Mouse (Mus musculus) retina, postnatal 1 day (tissue): ENCODE data around the gene Rab12.

Source experiments
- DNase-seq: peaks from one replicate; pipeline ENCODE4 v3.0.0-alpha.2; 2012

Gene Rab12

DNA sequence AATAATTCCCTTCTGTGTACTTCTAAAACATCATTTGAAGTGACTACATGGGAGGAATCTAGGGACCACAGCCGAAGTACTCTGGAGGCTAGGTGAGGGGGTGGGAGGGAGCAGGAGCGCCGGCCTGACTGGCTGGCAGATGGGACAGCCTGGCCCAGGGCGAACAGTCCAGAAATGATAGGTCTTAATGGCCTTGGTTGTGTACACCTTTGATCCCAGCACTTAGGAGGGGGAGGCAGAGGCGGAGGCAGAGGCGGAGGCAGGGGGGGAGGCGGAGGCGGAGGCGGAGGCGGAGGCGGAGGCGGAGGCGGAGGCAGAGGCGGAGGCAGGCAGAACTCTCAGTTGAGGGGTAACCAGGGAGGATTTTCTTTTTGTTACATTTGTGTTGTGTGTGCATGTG lies 20.9 kb downstream of the Rab12 start:
- DNase-seq = no peak

DNA sequence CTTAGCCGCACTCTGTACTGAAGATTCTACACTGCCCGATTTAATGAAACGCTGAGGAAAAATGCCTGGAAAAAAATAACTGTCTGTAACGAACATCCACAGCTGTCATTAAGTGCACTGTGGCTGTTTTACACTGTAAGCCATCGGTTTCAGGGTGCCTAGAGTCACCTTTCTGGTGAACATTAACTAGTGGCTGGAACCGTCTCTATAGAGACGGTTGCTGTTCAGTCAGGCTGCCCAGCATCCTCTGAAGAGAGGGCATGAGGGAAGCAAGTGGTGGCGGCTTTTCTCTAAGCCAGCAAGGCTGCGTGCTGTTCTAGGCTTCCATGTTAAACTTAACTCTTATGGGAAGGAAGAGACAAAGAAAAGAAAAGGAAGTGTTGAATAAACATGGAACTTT lies 22.9 kb downstream of the Rab12 start:
- DNase-seq = no peak

DNA sequence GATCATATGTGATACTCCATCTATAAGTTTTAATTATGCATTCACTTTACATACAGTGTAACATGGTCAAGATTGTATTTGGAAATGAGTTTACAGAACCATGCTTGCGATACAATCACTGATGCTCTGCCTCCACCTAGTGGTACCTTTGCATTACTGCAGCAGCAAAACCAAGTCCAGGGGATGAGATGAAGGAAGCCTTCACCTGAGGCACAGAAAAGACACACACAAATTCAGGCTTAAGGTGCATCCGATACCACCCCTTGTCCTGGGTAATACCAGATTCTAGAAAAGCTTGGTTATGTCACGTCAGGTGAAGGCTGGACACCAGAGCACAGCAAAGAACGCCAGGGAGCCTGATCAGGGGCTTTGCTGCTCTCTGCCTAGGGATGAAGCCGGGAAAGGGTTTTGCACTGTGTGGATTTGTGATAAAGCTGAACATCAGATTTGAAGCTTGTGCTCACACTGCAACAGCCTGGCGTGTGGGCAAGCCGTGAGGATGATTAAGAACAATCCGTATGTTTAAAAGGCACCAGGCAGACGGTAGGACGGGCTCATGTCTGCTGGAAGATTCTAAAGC lies 29.4 kb downstream of the Rab12 start:
- DNase-seq = peak; percentile 79

DNA sequence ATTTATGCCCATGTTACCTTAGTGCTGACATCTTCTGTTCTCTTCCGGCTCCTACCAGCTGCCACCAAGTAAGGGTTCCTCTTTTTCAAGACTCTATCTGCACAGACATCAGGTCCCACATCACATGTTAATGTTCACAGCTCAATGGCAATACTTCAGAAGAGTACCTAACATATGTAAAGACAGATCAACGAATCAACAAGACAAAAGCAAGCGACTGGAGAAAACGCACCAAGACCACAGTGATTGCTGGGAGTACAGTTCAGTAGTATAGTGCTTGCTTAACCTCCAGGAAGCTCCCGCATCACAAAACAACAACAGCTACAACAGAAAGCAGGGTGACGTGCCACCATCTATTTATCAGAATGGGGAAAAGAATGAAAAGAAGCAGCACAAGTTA lies 33.0 kb downstream of the Rab12 start:
- DNase-seq = no peak

DNA sequence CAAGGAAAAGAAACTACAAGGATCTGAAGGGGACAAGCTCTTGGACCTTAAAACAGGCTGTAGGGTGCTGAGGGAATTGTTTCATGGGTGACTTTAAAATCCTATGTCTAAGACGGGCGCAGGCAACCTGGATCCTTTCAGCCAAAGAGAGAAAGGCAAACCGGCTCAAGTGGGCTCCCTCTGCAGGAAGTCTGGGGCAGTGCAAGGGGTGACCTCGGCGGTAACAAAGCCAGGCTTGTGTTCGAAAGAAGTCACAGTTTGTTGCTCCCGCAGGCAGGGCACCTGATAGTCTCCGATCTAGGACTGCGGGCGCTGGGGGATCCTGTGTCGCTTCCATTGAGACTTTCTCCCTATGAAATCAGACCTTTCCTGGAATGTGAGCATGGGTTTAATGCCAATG lies 33.8 kb downstream of the Rab12 start:
- peak; percentile 80 for DNase-seq

DNA sequence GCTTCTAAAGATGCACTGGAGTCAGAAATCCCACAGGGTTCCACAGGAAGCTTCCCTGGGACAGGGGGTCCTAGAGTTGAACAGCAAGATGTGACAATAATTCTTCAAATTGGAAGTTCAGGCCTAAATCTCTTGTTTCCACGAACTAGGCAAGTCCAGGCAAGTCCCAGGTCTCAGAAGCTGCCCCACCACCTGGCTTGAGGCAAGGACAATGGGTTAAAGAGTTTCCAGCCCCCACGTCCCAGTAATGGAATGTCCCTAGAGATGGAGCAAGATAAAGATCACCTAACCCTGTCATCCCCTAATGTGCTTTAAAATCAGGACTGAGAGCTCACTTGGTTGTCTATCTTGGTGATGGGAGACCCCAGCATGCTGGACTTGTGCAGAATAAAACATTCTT lies 34.6 kb downstream of the Rab12 start:
- no peak for DNase-seq

DNA sequence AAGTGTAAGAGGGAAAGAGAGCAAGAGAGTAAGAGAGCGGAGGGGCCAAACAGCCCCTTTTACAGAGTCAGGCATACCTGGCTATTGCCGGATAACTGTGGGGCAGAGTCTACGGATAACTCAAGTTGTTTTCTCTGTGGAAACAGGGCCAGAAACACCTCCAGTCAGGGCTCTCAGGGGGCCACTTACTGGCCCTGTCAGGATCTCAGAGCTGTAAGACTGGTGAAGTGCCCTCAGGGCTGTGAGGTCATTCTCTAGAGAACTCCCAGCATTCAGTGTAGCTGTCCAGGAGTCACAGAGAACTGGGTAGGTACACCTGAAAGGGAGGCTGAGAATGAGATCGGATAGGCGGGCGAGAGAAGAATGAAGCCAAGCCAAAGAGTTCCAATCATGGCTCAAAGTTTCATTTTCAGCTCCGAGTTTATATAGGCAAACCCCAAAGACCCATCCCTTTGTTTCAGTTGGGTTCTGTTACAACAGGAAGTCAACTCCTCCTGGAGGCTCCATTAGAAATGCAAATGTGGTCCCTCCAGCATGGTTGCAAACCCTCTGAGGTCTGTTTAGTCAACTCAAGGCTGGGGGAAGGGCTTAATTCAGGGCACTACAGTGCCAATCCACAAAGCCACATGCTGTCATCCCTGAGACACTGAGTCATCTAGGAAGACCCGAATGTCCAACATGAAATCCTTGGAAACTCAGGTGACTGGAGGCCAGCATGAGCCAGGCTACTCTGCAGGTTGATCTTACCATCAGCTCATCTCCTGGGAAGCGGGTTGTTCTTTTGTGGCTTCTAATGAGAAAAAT lies 35.7 kb downstream of the Rab12 start:
- DNase-seq = no peak

DNA sequence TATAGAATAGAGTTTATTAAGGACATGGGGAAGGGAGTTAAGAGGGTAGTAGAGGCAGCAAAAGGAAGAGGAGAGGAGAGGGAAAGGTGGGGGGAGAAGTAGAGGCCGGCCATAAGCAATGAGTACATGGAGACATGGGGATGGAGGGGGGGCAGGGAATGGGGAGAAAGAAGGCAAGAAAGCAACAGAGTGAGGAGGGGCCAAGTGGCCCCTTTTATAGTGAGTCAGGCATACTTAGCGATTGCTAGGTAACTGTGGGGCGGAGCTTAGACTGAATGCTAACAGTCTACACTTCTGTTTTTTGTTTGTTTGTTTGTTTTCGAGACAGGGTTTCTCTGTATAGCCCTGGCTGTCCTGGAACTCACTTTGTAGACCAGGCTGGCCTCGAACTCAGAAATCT lies 38.2 kb downstream of the Rab12 start:
- DNase-seq = no peak

DNA sequence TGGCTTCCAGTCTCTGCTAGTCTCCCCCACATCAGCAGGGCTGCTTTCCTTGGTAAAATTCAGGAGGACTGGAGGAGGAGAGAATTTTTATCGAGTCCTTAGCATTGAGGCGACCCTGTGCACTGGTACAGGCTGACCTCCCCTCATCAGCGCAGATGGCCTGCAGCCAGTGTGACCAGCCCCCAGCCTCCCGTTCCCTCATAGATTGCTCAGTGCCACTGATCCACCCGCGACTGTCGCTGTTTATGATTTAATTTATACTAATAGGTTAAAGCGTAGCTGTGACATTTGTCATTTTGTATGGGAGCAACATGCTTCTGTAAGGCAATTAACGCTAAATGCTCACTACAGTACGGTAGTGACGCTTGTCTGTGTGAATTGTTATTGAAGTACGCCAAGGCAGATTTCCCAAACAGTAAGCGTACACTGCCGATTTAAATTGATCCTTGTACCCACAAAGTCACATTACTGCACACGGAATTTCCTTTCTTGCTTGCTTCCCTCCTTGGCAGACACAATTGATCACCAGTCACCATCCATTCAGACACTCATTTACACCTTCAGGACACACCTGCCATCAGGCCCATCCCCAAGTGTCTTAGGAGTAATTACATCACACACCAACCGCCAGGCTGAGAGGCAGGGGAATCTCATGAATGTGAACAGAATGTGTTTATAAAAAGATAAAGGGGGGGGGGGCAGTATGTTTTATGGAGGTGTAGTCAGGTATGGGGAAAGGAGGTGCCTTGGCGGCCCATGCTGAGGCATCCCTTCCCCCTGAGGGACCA lies 38.8 kb downstream of the Rab12 start:
- DNase-seq = no peak

DNA sequence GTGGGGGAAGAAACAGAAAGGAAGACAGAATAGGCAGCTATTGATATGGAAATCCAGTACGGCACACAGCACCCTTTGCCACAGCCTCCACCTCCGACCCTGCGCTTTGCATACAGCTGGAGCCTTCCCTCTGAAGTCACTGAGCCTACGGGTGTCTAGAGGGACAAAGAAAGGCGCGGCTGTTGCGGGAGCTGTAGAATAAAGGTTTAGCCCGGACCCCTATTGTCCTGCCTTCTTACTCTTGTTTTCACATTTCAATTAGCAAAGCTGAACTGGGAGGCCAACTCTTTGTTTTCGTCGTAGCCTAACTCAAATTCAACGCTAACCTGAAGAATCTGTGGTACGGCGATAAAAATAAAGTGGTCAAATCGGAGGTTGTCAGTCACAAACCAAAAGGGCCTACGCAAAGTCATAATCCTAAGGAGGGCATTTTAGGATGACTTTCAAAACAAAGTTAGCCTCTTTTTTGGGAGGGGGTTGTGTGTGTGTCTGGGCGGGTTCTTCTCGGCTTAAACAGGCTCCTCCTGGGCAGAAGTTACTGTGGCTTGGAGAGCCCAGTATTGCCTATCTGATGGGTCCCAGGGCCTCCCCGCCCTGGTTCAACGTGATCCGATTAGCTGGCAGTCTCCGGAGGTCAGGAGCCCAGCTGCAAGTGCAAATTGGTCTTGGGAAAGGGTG lies 39.6 kb downstream of the Rab12 start:
- DNase-seq = peak; percentile 85

DNA sequence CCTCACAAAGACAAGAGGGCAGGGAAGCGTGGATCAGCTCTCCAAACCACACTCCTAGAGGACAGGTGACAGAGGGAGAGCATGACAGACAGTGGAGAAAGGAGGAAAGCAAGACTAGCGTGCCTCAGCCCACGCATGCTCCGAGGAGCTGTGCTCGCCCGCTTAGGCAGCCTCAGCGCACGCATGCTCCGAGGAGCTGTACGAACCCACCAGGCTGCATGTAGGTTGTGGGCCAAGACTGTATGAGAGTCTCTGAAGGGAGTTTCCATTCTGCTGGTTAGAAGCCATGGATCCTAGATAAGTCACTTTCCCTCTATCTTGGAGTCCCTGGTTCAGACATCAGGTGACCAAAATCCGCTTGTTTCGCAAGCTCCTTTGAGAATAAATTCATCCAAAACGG lies 40.2 kb downstream of the Rab12 start:
- DNase-seq = peak; percentile 60

DNA sequence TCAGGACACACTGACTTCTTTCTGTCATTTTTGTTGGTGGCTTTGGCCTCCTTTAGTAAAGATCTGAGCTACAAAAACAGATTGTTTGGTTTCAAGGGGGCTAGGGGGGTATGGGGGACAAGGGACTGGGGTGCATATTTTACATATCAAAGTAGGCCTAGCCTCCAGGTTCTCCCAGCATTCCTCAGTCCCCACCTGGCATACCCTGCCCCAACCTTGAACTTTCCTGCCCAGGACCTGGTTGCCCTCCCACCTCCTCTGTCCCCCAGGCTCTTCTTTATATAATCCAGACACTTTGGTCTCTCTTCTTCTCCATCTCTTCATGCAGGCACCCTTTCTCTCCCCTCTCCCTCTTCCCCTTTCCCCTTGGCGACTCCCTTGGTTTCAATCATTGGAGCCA lies 46.3 kb downstream of the Rab12 start:
- DNase-seq = no peak

DNA sequence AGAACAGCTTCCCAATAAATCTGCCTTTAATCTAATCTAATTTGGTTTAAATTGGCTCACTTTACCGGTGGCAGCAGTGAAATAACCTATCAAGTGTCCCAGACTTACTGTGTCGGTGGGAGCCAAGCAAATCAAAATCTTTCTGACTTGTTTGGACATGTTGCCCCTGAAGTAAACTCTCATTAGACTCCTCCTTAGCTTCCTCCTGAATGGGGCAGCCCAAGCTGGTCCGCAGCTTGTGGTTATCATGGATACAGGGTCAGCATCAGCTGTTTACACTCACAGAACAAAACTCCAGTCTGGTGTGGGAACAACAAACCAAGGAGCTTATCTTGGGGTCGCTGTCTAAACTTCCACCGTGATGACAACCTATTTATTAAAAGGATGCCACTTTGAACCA lies 47.8 kb downstream of the Rab12 start:
- no peak for DNase-seq

DNA sequence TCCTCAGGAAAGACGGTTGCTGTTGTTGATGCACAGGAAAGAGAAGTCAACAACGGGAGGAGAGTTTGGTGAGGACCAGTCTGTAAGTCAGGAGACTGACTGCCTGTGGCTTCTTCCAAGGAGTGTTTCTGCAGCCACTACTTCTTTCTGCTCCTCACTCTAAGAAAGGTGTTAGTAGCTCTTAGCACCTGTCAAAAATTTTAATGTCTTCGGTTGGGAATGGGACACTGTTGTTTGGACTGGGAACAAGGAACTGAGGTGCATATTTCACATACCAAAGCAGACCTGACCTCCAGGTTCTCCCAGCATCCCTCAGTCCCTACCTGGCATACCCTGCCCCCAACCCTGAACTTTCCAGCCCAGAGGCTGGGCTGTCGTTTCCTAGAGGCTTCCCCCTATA lies 48.3 kb downstream of the Rab12 start:
- DNase-seq = no peak

DNA sequence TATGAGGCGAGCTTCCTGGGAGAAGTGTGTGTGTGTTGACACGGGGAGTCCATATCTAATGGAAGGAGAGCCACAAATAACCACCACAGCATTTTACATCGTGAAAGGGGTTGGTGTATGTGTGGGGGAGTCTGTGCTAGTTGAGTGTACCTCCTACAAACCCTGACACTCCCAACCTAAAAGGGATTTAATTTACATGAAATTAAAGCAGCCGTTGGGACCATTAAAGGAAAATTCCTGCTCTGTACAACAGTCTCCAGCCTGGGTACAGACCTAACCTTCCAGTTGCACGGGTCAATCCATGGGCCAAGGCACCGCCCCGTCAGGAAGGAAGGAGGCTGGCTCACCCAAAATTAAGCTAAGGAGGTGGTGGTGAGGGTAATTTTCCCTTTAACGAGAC lies 49.5 kb downstream of the Rab12 start:
- no peak for DNase-seq

DNA sequence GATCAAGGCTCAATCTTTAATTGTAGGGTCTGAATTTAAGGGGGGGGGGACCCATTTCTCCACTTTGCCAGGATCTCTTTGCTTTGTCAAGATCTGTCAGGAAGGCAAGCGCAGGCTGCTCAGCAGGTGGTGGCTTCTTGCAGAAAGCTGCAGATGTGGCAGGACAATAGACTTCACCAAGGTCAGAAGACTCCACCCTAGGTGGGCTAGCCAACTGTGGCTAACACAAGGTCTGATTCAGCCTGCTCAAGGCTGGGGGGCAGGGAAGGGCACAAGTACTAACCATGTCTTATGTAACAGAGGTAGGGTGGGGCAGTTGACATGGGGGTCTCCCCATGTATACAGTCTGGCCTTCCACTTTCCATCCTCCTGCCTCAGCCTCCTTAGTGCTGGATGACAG lies 62.3 kb downstream of the Rab12 start:
- no peak for DNase-seq

DNA sequence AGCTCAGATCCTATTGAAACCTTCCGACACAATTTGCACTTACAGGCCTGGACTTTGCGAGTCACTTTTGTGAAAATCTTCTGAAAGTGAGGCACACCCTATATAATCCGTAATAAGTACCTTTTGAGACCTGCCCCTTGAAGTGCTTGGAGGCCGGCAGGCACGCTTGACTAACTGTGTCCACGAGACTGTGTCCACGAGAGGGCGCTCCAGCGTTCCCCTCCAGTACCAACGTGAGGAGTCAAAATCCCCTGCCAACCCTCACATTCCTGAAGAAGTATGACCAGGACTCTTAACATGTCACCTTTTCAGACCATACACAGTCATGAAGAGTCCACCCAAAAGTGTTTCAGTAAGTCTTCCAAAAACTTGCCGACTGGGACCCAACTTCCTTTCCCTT lies 68.4 kb downstream of the Rab12 start:
- peak; percentile 90 for DNase-seq

DNA sequence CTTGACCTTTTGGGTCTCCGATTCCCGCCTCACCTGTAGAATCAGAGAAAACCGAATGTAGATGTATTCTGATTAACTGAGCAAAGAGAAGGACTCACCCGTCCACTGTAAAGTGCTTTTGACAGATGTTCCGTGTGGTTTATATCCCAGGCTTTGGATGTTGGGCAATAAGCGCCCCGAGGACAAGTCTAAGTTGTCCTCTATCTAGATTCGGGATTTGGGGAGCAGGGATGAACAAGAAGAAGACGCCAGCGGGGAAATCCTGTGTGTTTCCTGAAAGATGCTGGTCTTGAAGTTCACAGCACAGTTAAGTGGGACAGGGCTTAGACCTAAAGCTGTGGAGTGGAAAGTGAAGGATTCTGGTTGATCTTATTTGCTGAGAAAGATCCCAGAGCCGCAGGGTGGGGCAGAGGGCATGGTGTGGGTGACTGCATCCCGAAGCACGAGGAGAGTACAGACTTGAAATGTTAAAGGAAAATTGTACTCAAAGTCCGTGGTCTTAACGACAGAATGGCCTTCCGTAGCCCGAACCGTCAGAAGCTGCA lies 68.9 kb downstream of the Rab12 start:
- DNase-seq = peak; percentile 46

DNA sequence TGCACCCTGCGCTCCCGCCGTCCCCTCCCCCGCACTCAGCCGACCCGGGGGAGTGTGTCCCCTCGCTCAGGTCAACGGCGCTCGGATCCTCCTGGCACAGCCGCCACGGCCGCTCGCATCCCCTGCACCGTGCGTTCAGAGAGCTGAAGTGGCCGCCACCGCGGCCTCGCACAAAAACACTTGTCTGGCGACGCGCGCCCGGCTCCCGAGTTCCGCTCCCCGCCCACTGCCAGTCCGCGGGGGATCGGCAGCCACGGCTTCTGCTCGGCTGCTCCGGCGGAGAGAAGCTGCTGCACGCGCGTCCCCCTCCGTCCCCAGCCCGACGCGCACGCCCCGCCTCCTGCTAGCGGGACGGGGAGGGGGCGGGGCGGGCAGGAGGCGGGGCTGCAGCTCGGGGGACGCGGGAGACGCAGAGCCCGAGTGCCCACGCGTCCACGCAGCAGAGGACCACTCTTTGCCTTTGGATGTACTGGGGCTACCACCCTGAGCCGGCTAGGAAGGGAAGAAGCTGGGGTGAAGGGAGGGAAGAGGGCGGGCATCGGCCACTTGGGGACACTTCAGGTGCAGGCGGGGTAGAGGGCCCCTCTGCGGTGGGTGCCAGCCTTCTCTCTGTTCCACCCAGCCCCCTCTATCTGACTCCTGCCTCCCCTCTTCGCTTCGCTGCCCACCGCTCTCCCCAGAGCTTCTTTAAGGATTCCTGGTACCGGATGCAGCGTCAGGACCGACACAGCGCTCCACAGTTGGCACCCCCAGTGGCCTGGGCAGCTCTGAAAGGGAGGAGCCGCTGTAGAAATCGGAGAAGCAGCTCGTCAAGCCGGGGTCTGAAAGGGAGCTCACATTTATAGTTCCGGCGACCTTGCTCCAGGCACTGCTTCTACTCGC lies 69.8 kb downstream of the Rab12 start, which contains the start of gene Mtcl1:
Gene Mtcl1, minus strand, starts transcription at position 291 of the 882 bp plus-strand sequence.
- DNase-seq = peak; percentile 95

DNA sequence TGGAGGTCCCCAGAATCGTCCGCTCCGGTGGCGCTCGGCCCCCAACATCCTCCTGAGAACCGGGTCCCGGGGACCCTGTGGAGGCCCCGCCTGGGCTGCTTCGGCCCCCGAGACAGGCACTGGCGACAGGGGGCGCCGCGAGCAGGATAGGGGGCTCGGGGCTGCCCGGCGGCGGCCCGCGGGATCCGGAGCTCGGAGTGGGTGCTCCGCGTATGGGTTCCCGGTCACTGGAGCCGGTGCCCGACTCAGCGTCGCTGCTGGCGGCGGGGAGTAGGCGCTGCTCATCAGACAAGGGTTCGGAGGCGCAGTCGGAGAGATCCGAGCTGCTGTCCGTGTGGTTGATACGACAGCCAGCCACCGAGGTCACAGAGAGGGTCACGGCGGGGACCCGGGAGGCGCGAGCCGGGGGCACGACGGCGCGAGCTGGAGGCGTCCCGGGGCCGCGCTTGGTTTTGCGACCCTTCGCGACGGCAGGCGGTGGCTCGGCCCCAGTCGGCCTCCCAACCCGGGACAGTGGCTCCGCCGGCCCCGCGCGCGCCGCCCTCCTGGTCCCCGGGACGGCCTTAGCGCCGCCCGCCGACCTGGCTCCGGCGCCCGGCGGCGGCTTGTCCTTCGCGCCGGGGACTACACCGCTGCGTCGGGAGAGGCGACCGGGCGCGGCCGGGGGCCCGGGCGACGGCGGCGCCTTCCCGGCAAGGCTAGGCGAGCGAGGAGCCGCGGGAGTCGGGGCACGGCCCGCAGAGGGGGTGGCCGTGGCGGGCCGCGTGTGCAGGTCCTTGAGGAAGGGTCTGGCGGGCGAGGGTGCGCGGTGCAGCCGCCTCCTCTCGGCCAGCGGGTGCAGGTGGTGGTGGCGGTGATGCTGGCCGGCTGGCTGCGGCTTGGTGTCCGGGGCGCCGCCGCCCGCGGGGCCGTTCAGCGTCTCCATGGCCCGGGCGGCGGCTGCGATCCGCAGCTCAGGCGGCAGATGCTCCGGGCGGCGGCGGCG lies 70.8 kb downstream of the Rab12 start:
- peak; percentile 67 for DNase-seq

DNA sequence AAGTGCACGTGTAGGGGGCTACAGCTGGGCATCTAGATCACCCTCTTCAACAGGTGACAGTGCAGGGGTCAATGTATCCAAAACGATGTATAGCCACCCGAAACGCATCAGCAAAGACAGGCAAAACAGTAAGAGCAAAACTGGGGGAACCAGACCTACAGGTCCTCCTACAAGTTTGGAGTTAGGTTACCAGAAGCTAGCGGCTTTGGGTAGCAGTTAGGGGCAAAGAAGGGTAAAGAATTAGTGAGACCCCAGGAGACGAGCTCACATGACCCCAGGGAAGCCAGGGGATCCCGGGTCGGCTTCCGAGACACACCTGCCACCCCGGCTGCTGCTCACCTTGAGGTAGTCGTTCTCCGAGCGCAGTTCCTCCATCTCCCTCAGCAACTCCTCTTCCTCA lies 71.6 kb downstream of the Rab12 start:
- no peak for DNase-seq
